Mouse (Mus musculus) small intestine, adult 2 months (tissue): ENCODE measurements around the gene Ltbr.

Experiments used
- CTCF ChIP-seq: fragments of 200-500 bp; IDR thresholded peaks from 2 replicates; pipeline ENCODE4 v1.5.1; 2012; ENCODE audit warnings: low read depth, mild to moderate bottlenecking, control low read depth, inconsistent platforms, low read length, moderate library complexity, mixed read lengths; ENCODE audit not compliant: insufficient replicate concordance, insufficient read length; ENCODE audit errors: extremely low read depth
- POLR2A ChIP-seq: fragments of 200-500 bp; IDR thresholded peaks from 2 replicates; pipeline ENCODE4 v1.6.1; 2012; ENCODE audit warnings: low read depth, mild to moderate bottlenecking, control low read depth, inconsistent platforms, low read length, moderate library complexity

DNA sequence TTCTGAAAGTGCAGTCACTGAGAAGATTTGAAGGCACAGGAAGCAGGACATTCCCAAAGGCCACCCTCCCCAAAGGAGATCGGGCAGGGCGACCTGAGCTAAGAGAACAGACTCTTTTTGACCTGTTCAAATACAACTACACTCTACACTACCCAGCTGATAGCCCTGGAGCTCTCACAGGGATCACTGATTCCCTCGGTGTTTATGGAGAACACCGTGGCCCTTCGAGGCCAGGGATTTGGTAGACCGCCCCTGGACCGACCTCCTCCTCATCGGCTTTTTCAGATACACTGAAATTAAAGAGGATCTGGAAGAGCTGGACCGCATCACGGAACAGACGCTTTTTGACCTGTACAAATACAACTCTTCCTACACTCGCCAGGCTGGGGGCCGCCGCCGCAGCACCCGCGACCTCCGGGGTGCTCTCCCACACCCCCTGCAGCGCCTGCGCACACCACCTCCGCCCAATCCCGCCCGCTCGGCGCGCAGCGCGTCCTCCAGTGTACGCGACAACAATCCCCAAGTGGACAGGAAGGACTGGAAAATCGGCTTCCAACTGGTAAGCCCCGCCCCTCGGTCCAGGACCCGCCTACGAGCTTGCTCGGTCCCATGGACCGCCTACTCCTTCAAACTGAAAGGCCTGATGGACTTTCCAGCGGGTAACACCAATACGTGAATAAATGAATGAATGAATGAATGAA lies 17.1 kb upstream of the Ltbr start:
- TF ChIP-seq POLR2A (peak; percentile 92), CTCF (no peak)
